Mouse (Mus musculus) erythroblast, adult 5-6 weeks (primary cell): ENCODE measurements around the gene Fndc3c1. TPM values are rescaled to one million over a fixed set of nuclear protein-coding genes. Genes with fewer than 3 reads are reported as not detected.
"Not testable (repeated sequence)": the region's sequence is repeated elsewhere in the genome, so short reads cannot be mapped to it uniquely, and the experiment has no call there.

ENCODE experiments used
- ATAC-seq: replicated peaks from 2 replicates; pipeline ENCODE4 v1.8.0; 2016; ENCODE audit warnings: moderate number of reproducible peaks, mild to moderate bottlenecking, moderate TSS enrichment, inconsistent platforms; ENCODE audit not compliant: poor library complexity, low FRiP score, severe bottlenecking
- total RNA-seq, 2 experiments: library from RNA; stranded (forward) in 1 of 2; stranded (reverse) in 1 of 2; fragments of 150-400 nt in 1 of 2; fragments of 200-764, 138-1000 nt in 1 of 2; gene quantifications; 2 replicates each; pipeline versions ENCODE4 v1.2.3 to v1.2.4; 2015 to 2017; ENCODE audit warnings: low replicate concordance in 2 of 2

Fndc3c1 gene
- total RNA-seq (2015; ENCODE audit: low replicate concordance) (not detected in 2 replicates), total RNA-seq (2017; ENCODE audit: low replicate concordance) (not detected in 2 replicates)

- ATAC-seq, result no peak
These were observed at the start of gene Fndc3c1 for GRCm38 (mm10) chrX:106485101-106485651. TSS of gene Fndc3c1 (minus strand) at chrX:106485401.

- ATAC-seq, result no peak
These were observed 1.2 kb upstream of the Fndc3c1 start for GRCm38 (mm10) chrX:106486451-106486850.

- no peak for ATAC-seq
These were observed 470 bp upstream of the Fndc3c1 start for GRCm38 (mm10) chrX:106485671-106486070.

GRCm38 (mm10) chrX:106479891-106480290 lies 5.3 kb downstream of the Fndc3c1 start:
- not testable (repeated sequence) for ATAC-seq

GRCm38 (mm10) chrX:106385304-106385703 lies 99.9 kb downstream of the Fndc3c1 start:
- no peak for ATAC-seq

GRCm38 (mm10) chrX:106380608-106381007 lies 104.6 kb downstream of the Fndc3c1 start:
- ATAC-seq, result no peak

Other genes with a start within 250 kb of the Fndc3c1 start
- gene Fnd3c2, start 230.0 kb downstream of the Fndc3c1 start, total RNA-seq (2015; ENCODE audit: low replicate concordance), result not detected in 2 replicates
- not detected in 2 replicates for gene Fnd3c2, start 230.0 kb downstream of the Fndc3c1 start, total RNA-seq (2017; ENCODE audit: low replicate concordance)
- not detected in 2 replicates for gene Gm5127, start 97.8 kb upstream of the Fndc3c1 start, total RNA-seq (2015; ENCODE audit: low replicate concordance)
- not detected in 2 replicates for gene Gm5127, start 97.8 kb upstream of the Fndc3c1 start, total RNA-seq (2017; ENCODE audit: low replicate concordance)
- 0.19 and 3.6 TPM in 2 replicates for gene Cysltr1, start 118.3 kb upstream of the Fndc3c1 start, total RNA-seq (2015; ENCODE audit: low replicate concordance)
- gene Cysltr1, start 118.3 kb upstream of the Fndc3c1 start, total RNA-seq (2017; ENCODE audit: low replicate concordance), result 0.42 and 3.0 TPM in 2 replicates